Mouse (Mus musculus): Measurements from ENCODE around the gene Lztfl1.

DNA sequence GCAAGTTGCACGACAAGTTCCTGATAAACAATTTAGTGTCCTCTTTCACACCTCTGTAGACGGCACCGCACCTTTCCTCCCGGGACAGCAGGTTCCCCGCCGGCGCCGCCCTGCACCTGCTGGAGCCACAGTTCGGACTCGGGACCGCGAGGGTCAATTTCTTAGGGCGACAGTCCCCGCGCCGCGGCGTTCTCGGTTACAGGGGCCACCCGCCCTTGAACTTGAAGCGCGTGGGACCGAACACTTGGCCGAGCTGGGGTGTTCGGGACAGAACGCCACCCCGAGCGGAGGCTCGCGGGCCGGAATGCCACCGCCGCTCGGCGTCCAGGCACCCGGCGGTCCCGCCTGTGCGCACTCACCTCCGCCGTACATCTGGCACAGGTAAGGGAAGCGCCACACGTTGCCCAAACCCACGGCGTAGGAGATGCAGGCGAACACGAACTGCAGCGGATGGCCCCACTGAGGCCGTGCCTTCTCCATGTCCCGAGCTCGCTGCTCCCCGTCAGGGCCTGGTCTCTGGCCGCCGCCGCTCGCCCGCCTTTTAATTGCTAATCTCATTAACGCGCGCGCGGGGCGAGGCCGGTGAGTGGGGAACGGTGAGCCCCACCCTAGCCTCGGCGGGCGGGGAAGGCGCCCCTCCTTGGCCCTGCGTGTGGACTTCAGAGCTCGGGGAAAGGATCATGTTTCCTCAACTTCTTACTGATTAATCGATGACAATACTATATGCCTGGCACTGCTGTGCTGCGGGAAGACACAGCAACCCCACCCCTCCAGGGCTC lies 39.0 kb downstream of the Lztfl1 start, which contains the start of the genes Ccr9 and Slc6a20a:
- TF ChIP-seq CTCF (IDR thresholded peaks at IDR 0.05; ENCODE audit: extremely low read depth, insufficient read depth, insufficient read length, insufficient replicate concordance), result no peak
- TF ChIP-seq POLR2A (IDR thresholded peaks at IDR 0.05; ENCODE audit: low read depth, low read length), result no peak
